Mouse (Mus musculus) kidney, adult 2 months (tissue): ENCODE measurements around the gene Cnpy2.

Source experiments
- CTCF ChIP-seq: fragments of 200-500 bp; conservative IDR thresholded peaks from 2 replicates; pipeline ENCODE4 v1.5.1; 2011; ENCODE audit warnings: low read depth, mild to moderate bottlenecking, control low read depth, low read length, moderate library complexity, mixed read lengths; ENCODE audit not compliant: insufficient read depth, insufficient read length
- POLR2A ChIP-seq: fragments of 200-500 bp; IDR thresholded peaks from one replicate; pipeline ENCODE4 v1.6.1; 2011; ENCODE audit warnings: low read depth, low read length, control low read depth

- no peak for TF ChIP-seq CTCF
- TF ChIP-seq POLR2A = no peak
Observed at GRCm38 (mm10) chr10:128310902-128311301, 11.4 kb upstream of the Cnpy2 start.
